Mouse (Mus musculus) adrenal gland, postnatal 25 days (tissue): ENCODE results near the gene Rcor1. TPM values are rescaled to one million over a fixed set of nuclear protein-coding genes. Genes with fewer than 3 reads are reported as not detected.

Experiments used
- DNase-seq: peaks from one replicate; pipeline ENCODE4 v3.0.0; 2021; ENCODE audit warnings: mixed read lengths
- total RNA-seq: library from RNA; stranded (reverse); gene quantifications from 2 replicates; pipeline ENCODE4 v1.2.3, GENCODE M21; 2021

Rcor1 gene
- total RNA-seq, 1 experiment from 2014 or later, result 45.6 TPM

GRCm38 (mm10) chr12:111134169-111134568, 95.0 kb downstream of the Rcor1 start:
- no peak for DNase-seq

GRCm38 (mm10) chr12:111134791-111135733, 95.9 kb downstream of the Rcor1 start:
- DNase-seq, result no peak

- no peak for DNase-seq
Observed at GRCm38 (mm10) chr12:111135953-111136352, 96.8 kb downstream of the Rcor1 start.

- DNase-seq, result no peak
Observed at GRCm38 (mm10) chr12:111137079-111137478, 97.9 kb downstream of the Rcor1 start.

- DNase-seq, result no peak
Observed at GRCm38 (mm10) chr12:111143005-111143508, 103.9 kb downstream of the Rcor1 start.

- peak; percentile 30 for DNase-seq
Observed at GRCm38 (mm10) chr12:111143509-111144063, 104.4 kb downstream of the Rcor1 start.

DNA sequence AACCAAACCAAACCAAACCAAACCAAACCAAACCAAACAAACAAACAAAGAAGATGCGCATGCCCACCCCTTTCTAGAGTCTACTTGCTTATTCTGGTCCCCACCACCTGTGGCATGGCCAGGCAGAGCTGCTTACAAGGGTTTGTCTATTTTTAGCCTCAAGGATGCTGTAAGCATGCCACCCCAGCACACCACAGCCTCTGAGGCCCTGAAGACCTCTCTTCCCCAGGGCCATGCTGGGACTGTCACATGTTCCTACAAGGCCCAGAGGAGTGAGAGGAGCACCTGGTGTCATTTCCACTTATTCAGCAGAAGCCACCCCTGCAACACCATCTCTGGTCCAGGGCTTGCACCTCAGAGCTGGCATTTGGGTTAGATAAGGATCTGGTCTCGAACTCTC, 105.4 kb downstream of the Rcor1 start:
- DNase-seq, result no peak

DNA sequence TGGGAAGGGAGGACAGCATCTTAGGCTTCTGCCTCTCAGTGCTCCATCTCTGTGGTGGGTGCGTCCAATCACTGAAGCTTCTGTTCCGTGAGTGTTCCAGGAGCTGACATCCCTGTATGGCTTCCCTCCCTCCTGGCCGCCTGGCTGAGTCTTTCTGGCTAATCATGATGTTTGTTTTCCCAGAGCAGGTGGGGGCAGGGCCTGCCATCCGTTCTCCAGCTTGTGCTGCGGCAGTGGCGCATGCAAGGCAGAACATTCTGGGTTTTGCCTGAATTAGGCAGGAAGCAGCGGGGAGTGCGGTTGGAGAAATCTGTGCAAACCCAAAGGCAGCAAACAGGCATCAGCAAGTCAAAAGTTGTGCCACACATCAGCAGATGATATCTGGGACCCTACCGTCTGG, 106.1 kb downstream of the Rcor1 start:
- DNase-seq, result no peak

- no peak for DNase-seq
Observed at GRCm38 (mm10) chr12:111149495-111150235, 110.5 kb downstream of the Rcor1 start.

GRCm38 (mm10) chr12:111150236-111150596, 111.1 kb downstream of the Rcor1 start:
- no peak for DNase-seq

GRCm38 (mm10) chr12:111151422-111152156, 112.4 kb downstream of the Rcor1 start:
- no peak for DNase-seq

GRCm38 (mm10) chr12:111152579-111152978, 113.4 kb downstream of the Rcor1 start:
- DNase-seq, result no peak

- no peak for DNase-seq
Observed at GRCm38 (mm10) chr12:111152981-111153710, 114.0 kb downstream of the Rcor1 start.

- no peak for DNase-seq
Observed at GRCm38 (mm10) chr12:111153946-111154345, 114.8 kb downstream of the Rcor1 start.

DNA sequence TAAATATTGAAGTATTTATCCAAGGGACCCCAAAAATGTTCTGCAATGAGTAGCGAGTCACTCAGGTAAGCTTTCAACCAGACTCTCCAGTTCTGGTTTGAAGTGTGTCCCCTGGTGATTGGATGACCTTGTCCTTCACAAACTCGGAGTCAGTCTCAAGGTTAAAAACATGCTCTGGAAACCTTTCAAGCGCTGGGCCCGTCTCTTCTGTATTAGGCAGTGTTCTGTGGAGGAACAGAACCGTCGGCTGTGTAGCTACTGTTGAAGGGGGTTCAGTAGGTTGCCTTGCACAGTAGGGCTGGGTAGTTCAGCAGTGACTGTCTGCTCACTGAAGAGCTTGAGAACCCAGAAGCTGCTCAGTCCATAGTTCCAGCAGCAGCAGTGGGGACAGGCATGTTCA, 115.5 kb downstream of the Rcor1 start:
- peak; percentile 49 for DNase-seq

GRCm38 (mm10) chr12:111155756-111156155, 116.6 kb downstream of the Rcor1 start:
- DNase-seq, result no peak

GRCm38 (mm10) chr12:111159659-111160428, 120.7 kb downstream of the Rcor1 start:
- no peak for DNase-seq

- no peak for DNase-seq
Observed at GRCm38 (mm10) chr12:111160871-111161270, 121.7 kb downstream of the Rcor1 start.

DNA sequence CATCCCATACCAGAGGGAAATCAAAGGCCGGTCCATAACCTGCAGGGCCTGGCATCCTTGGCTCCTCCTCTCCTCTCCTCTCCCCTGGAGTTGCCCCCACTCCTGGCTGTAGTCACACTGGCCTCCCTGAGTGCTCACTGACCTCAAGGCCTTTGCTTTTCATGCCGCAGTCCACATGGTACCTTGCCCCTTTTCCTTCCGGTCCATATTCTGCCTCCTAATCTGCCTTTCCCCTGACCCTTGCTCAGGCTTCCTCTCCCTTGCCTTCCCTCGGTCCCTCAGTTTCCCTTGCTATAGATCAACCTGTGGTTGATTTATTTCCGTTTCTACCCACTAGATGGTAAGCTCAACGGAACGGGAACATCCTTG, 122.8 kb downstream of the Rcor1 start:
- no peak for DNase-seq

GRCm38 (mm10) chr12:111162312-111163061, 123.3 kb downstream of the Rcor1 start:
- DNase-seq, result no peak
